ENCODE assay signal across 14 mouse cellular contexts in the genomic region with DNA sequence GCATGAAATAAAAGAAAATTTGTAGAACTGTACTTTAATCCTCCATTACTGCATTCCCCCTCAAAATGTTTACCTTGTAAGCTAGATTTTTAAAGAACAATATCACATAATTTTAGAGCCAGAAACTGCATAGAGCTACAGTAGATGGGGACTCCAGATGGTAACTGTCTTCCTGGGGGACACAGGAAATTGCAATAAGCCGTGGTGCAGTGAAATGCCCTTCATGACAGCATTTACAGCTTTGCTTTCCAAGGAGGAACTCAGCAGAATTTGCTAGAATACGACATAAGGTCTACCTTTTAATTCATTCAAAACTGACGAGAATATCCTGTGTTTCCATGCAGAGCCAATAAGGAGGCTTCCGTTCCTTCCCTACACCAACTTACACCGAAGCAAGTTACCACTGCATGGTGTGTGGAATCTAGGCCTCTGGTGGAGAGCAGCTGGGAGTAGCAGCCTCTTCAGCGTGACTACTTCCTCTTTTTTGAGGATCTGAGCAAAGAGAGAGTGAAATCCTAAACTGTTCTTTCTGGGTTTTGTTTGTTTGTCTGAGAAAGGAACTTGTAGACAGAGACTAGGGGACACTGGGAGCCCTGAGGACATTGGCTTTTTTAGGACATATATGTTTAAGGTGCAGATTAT.
"Had no signal": no experiment of that assay in that cellular context is flagged by ENCODE, and none has a peak within 500 bp of the region (broad histone marks: within the 10 kb centered on the region; RNA-seq: fewer than 3 reads in every experiment).

No protein-coding gene starts in this region.

- H3K4me1 ChIP-seq: limb, embryonic 15.5 days; liver, embryonic 13.5 days; lung, embryonic 15.5 days had no signal

- H3K27ac ChIP-seq: limb, embryonic 15.5 days; liver, embryonic 13.5 days; lung, embryonic 15.5 days; midbrain, embryonic 12.5 days; neural tube, embryonic 13.5 days; stomach, postnatal 0 days had no signal

- H3K9ac ChIP-seq: limb, embryonic 15.5 days; liver, embryonic 13.5 days; liver, postnatal 0 days; lung, embryonic 15.5 days; midbrain, embryonic 12.5 days; neural tube, embryonic 13.5 days had no signal

- H3K36me3 ChIP-seq: limb, embryonic 15.5 days; liver, embryonic 13.5 days; lung, embryonic 15.5 days; midbrain, embryonic 12.5 days; neural tube, embryonic 13.5 days had no signal

- ATAC-seq: liver, postnatal 0 days; midbrain, embryonic 16.5 days had no signal

- H3K4me3 ChIP-seq: limb, embryonic 15.5 days; liver, embryonic 13.5 days; lung, embryonic 15.5 days; midbrain, embryonic 12.5 days; neural tube, embryonic 13.5 days had no signal

- DNase-seq: kidney, adult 2 months; kidney, postnatal 36 days; layer of hippocampus, adult 9-11 months; layer of hippocampus, postnatal 36 days; liver, embryonic 13.5 days; liver, postnatal 0 days; right cerebral cortex, postnatal 25 days; thymus, postnatal 4 days had no signal

- H3K9me3 ChIP-seq: limb, embryonic 15.5 days; liver, embryonic 13.5 days; lung, embryonic 15.5 days; midbrain, embryonic 12.5 days; neural tube, embryonic 13.5 days had no signal
